Mouse (Mus musculus) adrenal gland (tissue): ENCODE data around the gene Lpar1.
"Not testable (repeated sequence)": the region's sequence is repeated elsewhere in the genome, so short reads cannot be mapped to it uniquely, and the experiment has no call there.

Experiments
- intact Hi-C: fragments of 180-260 bp; cut with DNase I; formaldehyde crosslinking; loops from one replicate; pipeline ENCODE4 v1.15.1; 2025

Lpar1 gene

DNA sequence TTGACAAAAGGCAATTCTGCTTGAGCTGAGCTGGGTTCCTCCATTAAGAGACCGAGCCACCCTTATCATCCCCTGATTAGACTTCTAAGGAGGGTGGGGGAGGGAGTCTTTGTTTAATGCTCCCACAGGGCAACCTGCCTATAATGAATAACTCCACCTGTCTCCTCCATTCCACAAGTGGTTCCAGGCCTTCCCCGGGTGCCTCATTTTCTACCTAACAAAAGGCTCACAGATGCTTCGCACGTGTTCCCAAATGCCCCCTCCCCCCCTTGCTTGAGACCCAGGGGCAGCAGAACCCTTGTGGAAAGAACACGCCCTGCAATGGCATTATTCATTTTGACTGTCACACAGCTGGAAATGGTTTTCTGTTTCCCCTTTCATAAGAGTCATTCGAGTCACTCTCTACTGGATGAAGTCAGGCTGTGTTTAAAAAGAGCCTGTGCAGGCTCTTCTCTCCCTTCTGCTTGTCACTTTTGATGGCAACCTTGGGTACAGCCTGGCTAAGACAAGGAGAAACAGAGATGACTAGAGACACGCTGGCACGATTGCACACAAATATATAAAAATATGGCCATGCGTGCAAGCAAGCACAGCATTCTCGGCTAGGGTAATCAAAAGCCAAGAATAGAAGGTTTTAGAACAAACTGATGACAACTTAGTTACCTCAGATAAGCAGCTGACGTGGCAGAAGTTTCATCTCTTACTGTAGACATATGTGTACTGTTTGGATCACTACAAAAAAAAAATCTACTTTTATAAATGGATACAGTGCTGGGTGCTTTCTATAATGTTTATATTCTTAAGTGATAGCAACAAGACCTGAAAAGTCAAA lies 7.0 kb downstream of the Lpar1 start:
- intact Hi-C loops = no loop called here

- intact Hi-C loops = no loop called here
Measured at GRCm38 (mm10) chr4:58545888-58546432, 7.7 kb downstream of the Lpar1 start.

- intact Hi-C loops = no loop called here
Measured at GRCm38 (mm10) chr4:58543171-58543570, 10.5 kb downstream of the Lpar1 start.

DNA sequence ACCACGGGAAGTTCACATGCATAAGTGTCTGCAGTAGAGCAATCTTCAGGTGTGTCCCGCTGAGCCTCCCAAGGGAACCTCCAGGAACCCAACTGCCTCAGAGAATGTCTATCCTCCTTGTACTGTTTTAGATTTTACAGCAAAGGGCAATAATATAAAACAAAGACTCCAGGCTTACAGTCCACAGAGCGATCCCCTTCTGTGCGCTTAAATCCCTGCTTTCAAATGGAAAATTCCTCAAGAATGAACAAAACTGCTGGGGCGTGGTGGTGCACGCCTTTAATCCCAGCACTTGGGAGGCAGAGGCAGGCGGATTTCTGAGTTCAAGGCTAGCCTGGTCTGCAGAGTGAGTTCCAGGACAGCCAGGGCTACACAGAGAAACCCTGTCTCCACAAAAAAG lies 11.0 kb downstream of the Lpar1 start:
- intact Hi-C loops = not testable (repeated sequence)

GRCm38 (mm10) chr4:58540841-58541240 lies 12.9 kb downstream of the Lpar1 start:
- intact Hi-C loops = no loop called here

- intact Hi-C loops = no loop called here
Measured at GRCm38 (mm10) chr4:58540385-58540784, 13.3 kb downstream of the Lpar1 start.

DNA sequence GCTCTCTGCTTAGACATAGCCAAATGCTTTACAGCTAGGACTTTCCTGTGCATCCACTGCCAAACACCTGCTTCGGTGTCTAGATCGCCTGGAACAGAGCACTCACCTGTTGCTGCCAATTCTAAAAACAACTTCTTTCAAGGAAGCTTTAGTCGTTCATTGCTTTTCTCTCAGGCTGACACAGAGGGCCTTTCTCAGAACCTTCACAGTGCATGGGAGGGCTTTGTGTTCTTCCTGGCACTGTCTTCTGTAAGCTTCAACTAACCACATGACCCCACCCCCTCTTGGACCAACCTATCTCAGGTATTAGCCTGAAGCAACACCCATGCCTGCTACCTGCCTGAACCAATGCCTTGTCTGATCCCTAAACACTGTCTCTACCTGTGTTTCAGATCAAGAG lies 15.0 kb downstream of the Lpar1 start:
- intact Hi-C loops = no loop called here

DNA sequence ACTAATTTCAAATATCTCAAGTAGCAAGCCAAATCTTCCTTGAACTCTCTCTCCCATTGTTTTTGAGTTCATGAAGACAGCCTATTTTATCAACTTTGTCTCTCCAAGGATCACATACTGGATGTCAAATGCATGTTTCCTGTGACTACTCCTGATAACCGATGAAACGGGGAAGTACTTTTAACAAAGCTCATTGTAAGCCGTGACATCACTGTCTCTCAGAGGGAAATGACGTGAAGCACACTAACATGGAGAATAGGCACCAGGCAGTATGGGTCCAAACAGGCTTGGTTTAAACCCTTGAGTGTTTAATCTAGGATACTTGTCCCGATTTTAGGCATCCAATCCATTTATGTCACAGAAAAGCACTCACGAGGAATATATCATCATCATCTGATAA lies 17.9 kb downstream of the Lpar1 start:
- intact Hi-C loops = no loop called here

DNA sequence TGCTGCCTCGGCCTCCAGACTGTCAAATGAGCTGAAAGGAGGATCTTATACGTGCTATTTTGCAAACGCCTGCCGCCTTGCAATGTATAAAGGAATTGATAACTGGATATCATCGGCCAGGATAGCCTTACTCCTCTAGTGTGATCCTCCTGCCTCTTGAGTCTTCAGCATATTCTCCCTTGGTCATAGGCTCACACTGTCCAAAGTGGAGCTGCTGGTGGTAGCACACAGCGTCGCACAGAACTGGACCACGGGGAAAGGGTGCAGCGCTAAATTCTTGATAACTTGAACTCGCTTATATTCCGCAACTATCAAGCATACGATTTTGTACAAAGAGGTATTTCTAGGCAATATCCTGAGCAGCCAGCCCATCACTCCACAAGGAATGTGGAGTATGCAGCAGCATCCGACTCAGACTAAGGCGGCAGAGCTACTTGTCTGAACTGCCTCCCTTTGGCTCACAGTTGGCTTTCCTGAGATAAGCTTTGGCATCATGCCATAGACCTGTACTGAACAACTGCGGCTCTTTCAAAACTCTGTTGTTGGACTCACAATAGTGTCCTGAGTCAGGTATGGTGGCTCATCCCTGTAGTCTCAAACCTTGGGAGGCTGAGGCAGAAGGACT lies 18.9 kb downstream of the Lpar1 start:
- intact Hi-C loops = no loop called here

GRCm38 (mm10) chr4:58534141-58534571 lies 19.5 kb downstream of the Lpar1 start:
- intact Hi-C loops = no loop called here

- intact Hi-C loops = no loop called here
Measured at GRCm38 (mm10) chr4:58533519-58533918, 20.2 kb downstream of the Lpar1 start.

DNA sequence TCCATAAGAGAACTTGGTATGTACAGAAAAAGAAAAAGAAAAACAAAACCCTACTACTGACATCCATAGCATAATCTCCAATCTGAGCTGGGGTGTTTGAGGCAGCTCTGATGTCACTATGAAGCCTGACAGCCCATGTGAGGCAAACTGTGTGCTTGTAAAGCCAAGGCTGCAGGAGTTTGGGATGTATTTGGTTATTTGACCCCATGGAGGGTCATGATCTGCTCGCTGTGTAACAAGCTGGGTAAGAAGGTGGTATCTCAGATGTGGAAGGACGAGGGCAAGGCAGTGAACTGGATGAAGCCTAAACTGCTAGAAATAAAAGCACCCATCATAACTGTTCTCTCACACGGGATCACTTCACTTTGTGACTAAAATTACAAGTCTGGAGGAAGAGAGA lies 21.4 kb downstream of the Lpar1 start:
- intact Hi-C loops = no loop called here

DNA sequence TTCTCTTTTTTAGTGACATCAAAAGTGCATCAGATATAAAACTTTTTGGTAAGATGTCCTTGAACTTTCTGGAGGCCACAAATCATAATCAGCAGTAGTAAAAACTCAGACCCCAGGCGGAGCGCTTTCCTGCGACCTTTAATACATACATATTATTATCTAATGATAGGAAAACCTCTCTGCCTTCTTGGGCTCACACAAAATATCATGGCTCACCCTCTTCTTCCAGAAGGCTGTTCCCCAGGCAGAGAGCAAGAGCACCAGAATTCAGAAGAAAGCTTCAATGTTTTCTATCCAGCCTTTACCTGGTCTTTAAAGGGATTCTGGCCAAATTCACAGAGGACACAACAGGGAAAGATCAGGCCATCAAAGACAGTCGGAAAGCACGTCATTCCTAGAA lies 23.0 kb downstream of the Lpar1 start:
- intact Hi-C loops = no loop called here

DNA sequence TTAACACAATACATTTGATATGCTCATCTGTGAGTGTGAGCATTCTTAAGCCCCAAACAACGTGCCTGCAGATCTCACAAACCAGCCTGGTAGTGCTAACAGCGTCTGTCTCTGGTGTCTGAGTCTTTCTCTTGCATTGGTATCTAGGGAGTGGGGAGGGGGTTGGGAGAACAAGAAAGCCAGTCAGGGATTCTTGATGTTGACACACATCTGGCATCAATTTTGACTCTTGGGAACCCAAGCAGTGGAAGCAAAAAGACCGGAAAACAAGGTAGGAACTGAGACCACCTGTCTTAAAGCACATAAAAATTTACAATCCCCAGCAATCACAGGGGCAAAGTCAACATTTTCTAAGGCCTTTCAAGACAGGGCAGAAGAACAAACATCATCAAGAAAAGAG lies 23.4 kb downstream of the Lpar1 start:
- intact Hi-C loops = no loop called here

- intact Hi-C loops = no loop called here
Measured at GRCm38 (mm10) chr4:58527852-58528251, 25.8 kb downstream of the Lpar1 start.

- intact Hi-C loops = no loop called here
Measured at GRCm38 (mm10) chr4:58521137-58521536, 32.6 kb downstream of the Lpar1 start.

DNA sequence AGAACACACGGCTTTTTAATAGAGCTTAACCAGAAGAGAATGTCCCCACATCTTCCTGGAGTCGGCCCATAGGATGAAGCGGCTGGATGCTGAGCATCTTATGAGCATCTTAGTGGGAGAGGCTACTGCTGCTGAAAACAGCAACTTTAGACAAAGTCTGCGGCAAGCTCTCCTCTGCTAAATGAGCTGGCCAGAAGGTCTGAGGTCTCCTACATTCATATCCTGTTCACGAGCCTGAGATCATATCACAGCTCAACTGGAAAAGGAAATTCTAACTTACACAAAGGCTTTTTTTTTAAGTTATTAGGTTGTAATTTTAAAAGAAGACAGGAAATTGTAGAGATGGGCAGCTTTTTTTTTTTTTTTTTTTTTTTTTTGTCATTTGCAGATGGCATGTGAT lies 33.2 kb downstream of the Lpar1 start:
- intact Hi-C loops = no loop called here

DNA sequence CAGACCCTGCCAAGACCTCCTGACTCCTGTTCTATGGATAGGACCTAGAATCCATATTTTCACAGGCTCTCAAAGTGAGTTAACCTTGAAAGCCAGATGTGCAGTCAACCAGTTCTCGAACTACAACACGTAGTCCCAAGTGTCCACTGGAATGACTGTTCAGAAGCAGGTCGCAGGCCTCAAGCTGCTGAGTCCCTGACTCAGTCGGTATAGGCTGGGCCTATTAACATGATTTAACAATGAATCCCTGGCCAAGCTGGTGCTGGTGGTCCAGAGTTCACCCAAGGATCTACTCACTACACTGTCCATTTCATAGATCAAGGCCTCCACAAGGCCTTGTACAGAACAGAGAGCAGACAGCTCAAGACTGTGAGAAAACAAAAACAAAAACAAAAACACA lies 33.8 kb downstream of the Lpar1 start:
- intact Hi-C loops = no loop called here

GRCm38 (mm10) chr4:58518215-58518988 lies 35.3 kb downstream of the Lpar1 start:
- intact Hi-C loops = no loop called here

DNA sequence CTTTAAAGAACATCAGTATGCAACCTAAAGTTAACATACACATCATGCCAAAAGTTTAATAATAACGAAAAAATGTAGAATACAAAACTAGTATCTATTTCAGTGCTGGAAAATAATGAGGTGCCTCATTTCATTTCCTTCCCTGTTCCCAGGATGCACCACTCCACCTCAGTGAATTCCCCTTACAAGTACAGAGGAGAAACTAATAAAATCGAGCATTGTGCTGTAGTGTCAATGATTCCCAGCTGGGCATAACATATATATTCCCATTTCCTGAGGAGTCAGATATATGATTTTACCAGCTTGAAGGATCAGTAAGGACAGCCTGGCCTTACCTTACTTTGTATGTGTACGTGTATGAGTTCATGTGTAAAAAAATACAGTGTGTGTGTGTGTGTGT lies 36.9 kb downstream of the Lpar1 start:
- intact Hi-C loops = no loop called here

GRCm38 (mm10) chr4:58516221-58516620 lies 37.5 kb downstream of the Lpar1 start:
- intact Hi-C loops = no loop called here

GRCm38 (mm10) chr4:58511554-58511953 lies 42.1 kb downstream of the Lpar1 start:
- intact Hi-C loops = no loop called here
